Mouse (Mus musculus): ENCODE results near the gene Rbfox2. TPM values are rescaled to one million over a fixed set of nuclear protein-coding genes. Genes with fewer than 3 reads are reported as not detected.

Gene Rbfox2
- polyA plus RNA-seq, 1 experiment, result 78.3 TPM

- Histone ChIP-seq H3K4me1 (ENCODE audit: control insufficient read depth, insufficient read depth, low read length) (peaks cover 3% of the 10 kb centered on the region), H3K9ac (ENCODE audit: low read depth, poor library complexity, severe bottlenecking) (no peak overlapping the region), H3K9me3 (replicated peaks; ENCODE audit: control insufficient read depth, insufficient read depth, low read length, poor library complexity, severe bottlenecking) (no peaks in the 10 kb centered on the region), H3K27me3 (ENCODE audit: control insufficient read depth, insufficient read depth, low read length, poor library complexity, severe bottlenecking) (no peaks in the 10 kb centered on the region), H3K4me3 (ENCODE audit: low read depth, low read length) (no peak overlapping the region), H3K36me3 (ENCODE audit: control insufficient read depth, insufficient read depth, low read length, poor library complexity, severe bottlenecking) (no peaks in the 10 kb centered on the region), H3K27ac (ENCODE audit: insufficient read depth, low read length) (no peak overlapping the region)
- TF ChIP-seq EP300 (IDR thresholded peaks at IDR 0.05; ENCODE audit: insufficient read depth, low read depth, low read length) (no peak), CTCF (IDR thresholded peaks at IDR 0.05; ENCODE audit: low read depth, low read length) (no peak), POLR2A (IDR thresholded peaks at IDR 0.05; ENCODE audit: insufficient read depth, low read length) (no peak)
These were observed 143.5 kb downstream of the Rbfox2 start for GRCm38 (mm10) chr15:77163336-77163735.

DNA sequence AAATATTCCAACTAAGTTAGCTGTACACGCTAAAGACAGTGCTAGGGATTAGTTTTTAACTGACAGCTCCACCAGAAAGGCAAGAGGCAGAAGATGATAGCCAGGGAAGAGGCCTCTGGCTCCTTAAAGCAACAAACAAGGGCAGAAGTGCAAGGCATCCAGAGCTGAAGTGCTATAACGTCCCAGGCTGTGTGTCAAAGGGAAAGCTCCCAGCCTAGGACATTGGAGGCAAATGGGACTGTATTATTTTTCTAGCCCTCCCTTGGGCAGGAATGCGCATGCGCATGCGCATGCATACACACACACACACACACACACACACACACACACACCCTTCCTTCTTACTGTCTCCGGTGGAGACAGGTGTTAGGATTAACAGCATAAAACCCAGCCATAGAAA lies 143.9 kb downstream of the Rbfox2 start:
- Histone ChIP-seq H3K9ac (ENCODE audit: low read depth, poor library complexity, severe bottlenecking) (no peak overlapping the region), H3K27ac (ENCODE audit: insufficient read depth, low read length) (no peak overlapping the region), H3K4me1 (ENCODE audit: control insufficient read depth, insufficient read depth, low read length) (peaks cover 3% of the 10 kb centered on the region), H3K4me3 (ENCODE audit: low read depth, low read length) (no peak overlapping the region), H3K36me3 (ENCODE audit: control insufficient read depth, insufficient read depth, low read length, poor library complexity, severe bottlenecking) (no peaks in the 10 kb centered on the region), H3K27me3 (ENCODE audit: control insufficient read depth, insufficient read depth, low read length, poor library complexity, severe bottlenecking) (no peaks in the 10 kb centered on the region), H3K9me3 (replicated peaks; ENCODE audit: control insufficient read depth, insufficient read depth, low read length, poor library complexity, severe bottlenecking) (no peaks in the 10 kb centered on the region)
- no peak for TF ChIP-seq POLR2A (IDR thresholded peaks at IDR 0.05; ENCODE audit: insufficient read depth, low read length)
- TF ChIP-seq CTCF (IDR thresholded peaks at IDR 0.05; ENCODE audit: low read depth, low read length), result no peak
- TF ChIP-seq EP300 (IDR thresholded peaks at IDR 0.05; ENCODE audit: insufficient read depth, low read depth, low read length), result no peak

GRCm38 (mm10) chr15:77161382-77161781 lies 145.4 kb downstream of the Rbfox2 start:
- Histone ChIP-seq H3K9me3 (replicated peaks; ENCODE audit: control insufficient read depth, insufficient read depth, low read length, poor library complexity, severe bottlenecking) (no peaks in the 10 kb centered on the region), H3K4me1 (ENCODE audit: control insufficient read depth, insufficient read depth, low read length) (peaks cover 3% of the 10 kb centered on the region), H3K27ac (ENCODE audit: insufficient read depth, low read length) (no peak overlapping the region), H3K9ac (ENCODE audit: low read depth, poor library complexity, severe bottlenecking) (no peak overlapping the region), H3K4me3 (ENCODE audit: low read depth, low read length) (no peak overlapping the region), H3K36me3 (ENCODE audit: control insufficient read depth, insufficient read depth, low read length, poor library complexity, severe bottlenecking) (no peaks in the 10 kb centered on the region), H3K27me3 (ENCODE audit: control insufficient read depth, insufficient read depth, low read length, poor library complexity, severe bottlenecking) (no peaks in the 10 kb centered on the region)
- TF ChIP-seq EP300 (IDR thresholded peaks at IDR 0.05; ENCODE audit: insufficient read depth, low read depth, low read length) (no peak), POLR2A (IDR thresholded peaks at IDR 0.05; ENCODE audit: insufficient read depth, low read length) (no peak), CTCF (IDR thresholded peaks at IDR 0.05; ENCODE audit: low read depth, low read length) (no peak)

DNA sequence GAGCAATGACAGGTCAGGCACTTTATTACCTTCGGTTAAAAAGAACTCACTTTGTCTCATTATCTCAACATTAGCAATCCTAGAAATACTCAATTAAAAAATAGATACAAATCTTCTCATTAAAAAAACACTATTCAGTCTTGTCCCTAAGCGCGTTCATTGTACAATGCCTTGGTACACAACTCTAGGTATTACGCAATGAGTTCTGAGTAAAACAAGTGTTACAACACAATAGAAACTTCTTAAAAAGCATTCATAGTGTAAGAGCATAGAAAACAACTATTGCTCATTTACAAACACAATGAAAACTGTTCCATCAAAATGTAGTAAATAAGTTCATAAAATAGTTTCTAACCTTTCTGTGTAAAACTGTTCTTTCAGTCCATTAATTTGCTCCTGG lies 146.0 kb downstream of the Rbfox2 start:
- Histone ChIP-seq H3K9me3 (replicated peaks; ENCODE audit: control insufficient read depth, insufficient read depth, low read length, poor library complexity, severe bottlenecking) (no peaks in the 10 kb centered on the region), H3K27me3 (ENCODE audit: control insufficient read depth, insufficient read depth, low read length, poor library complexity, severe bottlenecking) (no peaks in the 10 kb centered on the region), H3K9ac (ENCODE audit: low read depth, poor library complexity, severe bottlenecking) (no peak overlapping the region), H3K27ac (ENCODE audit: insufficient read depth, low read length) (no peak overlapping the region), H3K4me3 (ENCODE audit: low read depth, low read length) (no peak overlapping the region), H3K4me1 (ENCODE audit: control insufficient read depth, insufficient read depth, low read length) (peaks cover 3% of the 10 kb centered on the region), H3K36me3 (ENCODE audit: control insufficient read depth, insufficient read depth, low read length, poor library complexity, severe bottlenecking) (no peaks in the 10 kb centered on the region)
- no peak for TF ChIP-seq EP300 (IDR thresholded peaks at IDR 0.05; ENCODE audit: insufficient read depth, low read depth, low read length)
- TF ChIP-seq POLR2A (IDR thresholded peaks at IDR 0.05; ENCODE audit: insufficient read depth, low read length), result no peak
- no peak for TF ChIP-seq CTCF (IDR thresholded peaks at IDR 0.05; ENCODE audit: low read depth, low read length)

DNA sequence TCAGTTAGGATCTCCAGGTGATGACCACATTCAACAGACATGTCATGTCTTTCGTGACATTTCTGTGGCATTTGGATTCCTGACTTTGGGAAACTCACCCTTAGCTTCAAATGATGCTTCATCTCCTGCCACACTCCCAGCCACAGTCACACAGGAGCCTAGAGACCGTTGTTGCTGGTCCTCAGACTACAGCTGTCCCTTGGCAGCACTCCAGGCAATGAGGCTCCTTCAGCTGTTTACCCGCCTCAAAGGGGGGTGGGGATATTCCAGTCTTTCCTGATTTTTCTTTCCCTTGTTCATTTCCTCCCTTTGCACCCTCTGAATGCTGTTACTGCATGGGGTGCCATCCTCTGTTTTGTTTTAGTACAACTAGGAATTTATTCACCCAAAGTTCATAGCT lies 150.3 kb downstream of the Rbfox2 start:
- Histone ChIP-seq H3K27ac (ENCODE audit: insufficient read depth, low read length) (no peak overlapping the region), H3K36me3 (ENCODE audit: control insufficient read depth, insufficient read depth, low read length, poor library complexity, severe bottlenecking) (no peaks in the 10 kb centered on the region), H3K9ac (ENCODE audit: low read depth, poor library complexity, severe bottlenecking) (no peak overlapping the region), H3K4me1 (ENCODE audit: control insufficient read depth, insufficient read depth, low read length) (peaks cover 3% of the 10 kb centered on the region), H3K4me3 (ENCODE audit: low read depth, low read length) (no peak overlapping the region), H3K27me3 (ENCODE audit: control insufficient read depth, insufficient read depth, low read length, poor library complexity, severe bottlenecking) (no peaks in the 10 kb centered on the region), H3K9me3 (replicated peaks; ENCODE audit: control insufficient read depth, insufficient read depth, low read length, poor library complexity, severe bottlenecking) (no peaks in the 10 kb centered on the region)
- TF ChIP-seq EP300 (IDR thresholded peaks at IDR 0.05; ENCODE audit: insufficient read depth, low read depth, low read length) (no peak), CTCF (IDR thresholded peaks at IDR 0.05; ENCODE audit: low read depth, low read length) (no peak), POLR2A (IDR thresholded peaks at IDR 0.05; ENCODE audit: insufficient read depth, low read length) (no peak)

DNA sequence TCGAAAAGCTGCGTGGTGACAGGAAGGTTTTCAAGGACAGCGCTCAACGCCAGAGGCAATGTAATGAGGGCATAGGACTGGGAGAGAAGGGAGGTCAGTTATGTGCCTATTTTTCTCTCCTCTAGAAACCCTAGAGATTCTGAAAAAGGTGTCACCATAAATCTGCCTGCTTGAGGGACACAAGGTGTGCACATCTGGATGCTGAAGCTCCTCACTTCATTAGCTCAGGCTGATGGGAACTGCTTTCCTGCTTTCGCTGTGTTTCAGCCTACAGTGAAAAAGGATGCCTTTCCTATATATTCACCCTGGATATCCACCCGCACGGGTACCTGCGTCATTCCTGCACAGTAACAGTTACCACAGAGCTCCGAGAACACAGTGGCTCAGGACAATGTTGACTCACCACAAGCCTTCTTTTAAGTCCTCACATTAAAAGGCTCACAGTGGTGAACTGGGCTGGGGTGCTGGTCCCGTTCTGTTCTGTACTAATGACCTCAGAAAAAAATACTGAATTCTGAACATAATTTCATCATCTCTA lies 152.5 kb downstream of the Rbfox2 start:
- H3K4me3 ChIP-seq (ENCODE audit: low read depth, low read length), result no peak overlapping the region

More for the DNA sequence above, 152.5 kb downstream of the Rbfox2 start:
- H3K27me3 ChIP-seq (ENCODE audit: control insufficient read depth, insufficient read depth, low read length, poor library complexity, severe bottlenecking), result no peaks in the 10 kb centered on the region
- H3K4me1 ChIP-seq (ENCODE audit: control insufficient read depth, insufficient read depth, low read length), result peaks cover 9% of the 10 kb centered on the region
- no peaks in the 10 kb centered on the region for H3K36me3 ChIP-seq (ENCODE audit: control insufficient read depth, insufficient read depth, low read length, poor library complexity, severe bottlenecking)
- H3K9ac ChIP-seq (ENCODE audit: low read depth, poor library complexity, severe bottlenecking), result no peak overlapping the region
- peak overlapping the region; percentile 21; the same call in 1 of the 2 replicates for H3K27ac ChIP-seq (ENCODE audit: insufficient read depth, low read length)
- no peaks in the 10 kb centered on the region for H3K9me3 ChIP-seq (replicated peaks; ENCODE audit: control insufficient read depth, insufficient read depth, low read length, poor library complexity, severe bottlenecking)
- TF ChIP-seq EP300 (IDR thresholded peaks at IDR 0.05; ENCODE audit: insufficient read depth, low read depth, low read length) (no peak), POLR2A (IDR thresholded peaks at IDR 0.05; ENCODE audit: insufficient read depth, low read length) (no peak), CTCF (IDR thresholded peaks at IDR 0.05; ENCODE audit: low read depth, low read length) (no peak)
